Mouse (Mus musculus) forebrain, embryonic 10.5 days (tissue): ENCODE data around the gene Gpc6. TPM values are rescaled to one million over a fixed set of nuclear protein-coding genes. Genes with fewer than 3 reads are reported as not detected.

Experiments used
- DNase-seq: peaks from one replicate; pipeline ENCODE4 v3.0.0-alpha.2; 2017; ENCODE audit warnings: low spot score; ENCODE audit errors: extremely low spot score
- H3K27ac ChIP-seq: fragments of 300-500 bp; sonication (generic); 2 replicates; pipeline ENCODE4 v1.5.1; 2016; ENCODE audit warnings: mild to moderate bottlenecking
- H3K27me3 ChIP-seq: fragments of 300-500 bp; sonication (generic); 2 replicates; pipeline ENCODE4 v1.6.1; 2016; ENCODE audit warnings: mild to moderate bottlenecking; ENCODE audit not compliant: poor library complexity, severe bottlenecking
- H3K36me3 ChIP-seq: fragments of 300-500 bp; sonication (generic); replicated peaks from 2 replicates; pipeline ENCODE4 v1.6.1; 2016; ENCODE audit warnings: mild to moderate bottlenecking, moderate library complexity
- H3K4me1 ChIP-seq: fragments of 300-500 bp; sonication (generic); 2 replicates; pipeline ENCODE4 v1.6.1; 2016
- H3K4me3 ChIP-seq: fragments of 300-500 bp; sonication (generic); 2 replicates; pipeline ENCODE4 v1.5.1; 2016; ENCODE audit warnings: mild to moderate bottlenecking, moderate library complexity
- H3K9me3 ChIP-seq: fragments of 300-500 bp; sonication (generic); 2 replicates; pipeline ENCODE4 v1.6.1; 2016; ENCODE audit warnings: mild to moderate bottlenecking, moderate library complexity
- whole genome bisulfite sequencing: fragments of 180-500 bp; shearing (Covaris S2); methylation state at CpG from one replicate; pipeline ENCODE4 v1.1.7; 2016; 5-methylcytosine and 5-hydroxymethylcytosine counted together
- polyA plus RNA-seq: library from polyadenylated mRNA; unstranded; fragments of >200 nt; fragmentation: Nextera tagmentation; extraction: Ambion mirVana; gene quantifications from 2 replicates; pipeline ENCODE4 v1.2.1, GENCODE M21; 2016

Gpc6 gene
- polyA plus RNA-seq, 1 experiment from 2014 or later = 36.5 TPM

GRCm38 (mm10) chr14:117574216-117574615, 649.1 kb downstream of the Gpc6 start:
- no peaks in the 10 kb centered on the region for H3K4me1 ChIP-seq
- WGBS = 88% methylated on average over 6 of the region's 6 CpGs
- no peaks in the 10 kb centered on the region for H3K9me3 ChIP-seq
- H3K27me3 ChIP-seq = no peaks in the 10 kb centered on the region
- DNase-seq = no peak
- H3K27ac ChIP-seq = no peak overlapping the region
- no peaks in the 10 kb centered on the region for H3K36me3 ChIP-seq
- no peak overlapping the region for H3K4me3 ChIP-seq

- DNase-seq = no peak
- Histone ChIP-seq H3K36me3 (no peaks in the 10 kb centered on the region), H3K4me3 (no peak overlapping the region), H3K9me3 (no peaks in the 10 kb centered on the region), H3K4me1 (no peaks in the 10 kb centered on the region), H3K27ac (no peak overlapping the region), H3K27me3 (no peaks in the 10 kb centered on the region)
- 94% methylated on average over 6 of the region's 6 CpGs for WGBS
Measured at GRCm38 (mm10) chr14:117581740-117582139, 656.6 kb downstream of the Gpc6 start.

DNA sequence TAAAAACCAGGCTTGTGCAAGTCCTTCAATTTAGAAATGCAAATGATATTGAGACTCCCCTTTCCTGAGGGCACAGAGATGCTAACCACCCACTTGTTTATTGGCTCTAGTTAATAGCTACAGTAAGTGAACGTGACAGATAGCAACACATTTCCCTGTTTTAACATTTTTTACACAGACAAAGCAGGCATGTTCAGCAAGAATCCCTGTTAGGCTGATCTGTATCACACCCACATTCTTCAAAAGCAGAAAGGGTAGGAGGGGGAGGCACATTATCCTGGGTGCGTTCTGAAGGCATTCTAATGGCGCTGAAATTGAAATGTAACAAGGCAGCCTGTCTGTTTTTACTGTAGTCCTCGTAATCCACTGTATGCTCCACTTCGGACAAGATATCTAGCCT, 674.6 kb downstream of the Gpc6 start:
- WGBS = 90% methylated on average over 5 of the region's 5 CpGs

GRCm38 (mm10) chr14:117603837-117604236, 678.7 kb downstream of the Gpc6 start:
- DNase-seq = no peak
- no peak overlapping the region for H3K4me3 ChIP-seq
- peaks cover 4% of the 10 kb centered on the region; the same call in 1 of the 2 replicates for H3K4me1 ChIP-seq
- WGBS = 80% methylated on average over 1 of the region's 1 CpGs
- H3K9me3 ChIP-seq = no peaks in the 10 kb centered on the region
- H3K36me3 ChIP-seq = no peaks in the 10 kb centered on the region
- no peaks in the 10 kb centered on the region for H3K27me3 ChIP-seq
- H3K27ac ChIP-seq = no peak overlapping the region

More for the DNA sequence above, 674.6 kb downstream of the Gpc6 start:
- DNase-seq = no peak
- no peak overlapping the region for H3K4me3 ChIP-seq
- H3K27me3 ChIP-seq = no peaks in the 10 kb centered on the region
- no peaks in the 10 kb centered on the region for H3K36me3 ChIP-seq
- H3K27ac ChIP-seq = no peak overlapping the region
- peaks cover 4% of the 10 kb centered on the region; the same call in 1 of the 2 replicates for H3K4me1 ChIP-seq
- no peaks in the 10 kb centered on the region for H3K9me3 ChIP-seq

- no peaks in the 10 kb centered on the region for H3K36me3 ChIP-seq
- H3K4me3 ChIP-seq = no peak overlapping the region
- no peak for DNase-seq
- 88% methylated on average over 2 of the region's 2 CpGs for WGBS
- H3K27me3 ChIP-seq = no peaks in the 10 kb centered on the region
- no peak overlapping the region for H3K27ac ChIP-seq
- peaks cover 6% of the 10 kb centered on the region; the same call in 1 of the 2 replicates for H3K9me3 ChIP-seq
- H3K4me1 ChIP-seq = peaks cover 4% of the 10 kb centered on the region; the same call in 1 of the 2 replicates
Measured at GRCm38 (mm10) chr14:117605750-117606149, 680.6 kb downstream of the Gpc6 start.

- Histone ChIP-seq H3K36me3 (no peaks in the 10 kb centered on the region), H3K27ac (no peak overlapping the region), H3K9me3 (peaks cover 6% of the 10 kb centered on the region; the same call in 1 of the 2 replicates), H3K4me1 (no peaks in the 10 kb centered on the region), H3K27me3 (no peaks in the 10 kb centered on the region), H3K4me3 (no peak overlapping the region)
- whole genome bisulfite sequencing = 70% methylated on average over 3 of the region's 3 CpGs
- no peak for DNase-seq
Measured at GRCm38 (mm10) chr14:117611113-117611512, 686.0 kb downstream of the Gpc6 start.

DNA sequence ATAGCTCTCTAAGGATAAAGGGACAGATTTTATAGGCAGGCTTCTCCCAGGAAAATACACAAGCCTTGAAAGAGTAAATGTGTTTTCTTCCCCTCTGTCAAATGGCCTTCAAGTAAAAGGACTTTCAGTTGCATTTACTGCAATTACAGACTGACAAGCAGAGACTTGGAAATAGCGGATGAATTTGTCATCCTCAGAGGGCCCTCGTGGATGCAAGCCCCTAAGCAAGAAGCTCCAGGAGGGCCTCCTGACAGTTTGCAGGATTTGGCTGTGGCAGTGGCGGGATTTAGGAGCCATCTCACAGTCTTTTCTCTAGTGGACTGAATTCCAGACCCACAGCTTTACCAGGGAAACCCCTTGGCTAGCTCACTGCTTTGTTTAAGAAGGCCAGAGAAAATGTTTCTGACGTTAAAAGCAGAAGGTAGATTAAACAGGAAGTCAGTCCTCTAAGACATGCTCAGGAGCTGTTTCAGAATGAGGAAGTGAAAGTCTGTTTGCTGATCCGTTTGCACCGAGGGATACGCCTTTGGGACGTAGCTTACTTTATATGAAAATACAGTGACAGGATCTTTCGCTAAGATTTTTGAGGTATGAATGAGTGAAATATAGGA, 700.1 kb downstream of the Gpc6 start:
- no peak for DNase-seq
- H3K36me3 ChIP-seq = no peaks in the 10 kb centered on the region
- no peak overlapping the region for H3K4me3 ChIP-seq
- H3K4me1 ChIP-seq = no peaks in the 10 kb centered on the region
- no peaks in the 10 kb centered on the region for H3K27me3 ChIP-seq
- WGBS = 81% methylated on average over 9 of the region's 9 CpGs
- H3K27ac ChIP-seq = no peak overlapping the region
- H3K9me3 ChIP-seq = no peaks in the 10 kb centered on the region

- no peak for DNase-seq
- H3K4me1 ChIP-seq = no peaks in the 10 kb centered on the region
- 85% methylated on average over 14 of the region's 14 CpGs for WGBS
- H3K9me3 ChIP-seq = no peaks in the 10 kb centered on the region
- no peaks in the 10 kb centered on the region for H3K36me3 ChIP-seq
- no peak overlapping the region for H3K27ac ChIP-seq
- no peak overlapping the region for H3K4me3 ChIP-seq
- no peaks in the 10 kb centered on the region for H3K27me3 ChIP-seq
Measured at GRCm38 (mm10) chr14:117634238-117634940, 709.3 kb downstream of the Gpc6 start.

- no peaks in the 10 kb centered on the region for H3K9me3 ChIP-seq
- no peaks in the 10 kb centered on the region for H3K4me1 ChIP-seq
- H3K4me3 ChIP-seq = no peak overlapping the region
- no peaks in the 10 kb centered on the region for H3K36me3 ChIP-seq
- H3K27ac ChIP-seq = no peak overlapping the region
- no peaks in the 10 kb centered on the region for H3K27me3 ChIP-seq
- no peak for DNase-seq
- WGBS = 81% methylated on average over 2 of the region's 2 CpGs
Measured at GRCm38 (mm10) chr14:117641853-117642252, 716.7 kb downstream of the Gpc6 start.

DNA sequence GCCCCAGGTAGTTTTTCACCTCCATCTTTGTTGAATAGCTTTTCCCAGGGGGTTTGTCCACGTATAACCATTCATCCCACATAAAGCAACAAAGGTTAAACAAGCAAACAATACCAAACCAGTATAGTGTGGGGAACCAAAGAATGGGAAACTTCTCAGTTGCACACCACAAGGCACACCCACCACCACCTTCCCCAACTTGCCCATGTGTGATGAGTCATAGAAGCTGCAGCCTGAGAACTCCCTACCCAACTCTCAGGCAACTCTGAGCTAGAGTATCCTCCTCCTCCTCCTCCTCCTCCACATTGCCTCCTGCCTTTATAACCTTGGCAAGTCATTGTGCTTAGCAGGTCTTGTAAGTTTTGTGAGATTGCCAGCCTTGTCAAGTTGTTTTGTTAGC, 718.0 kb downstream of the Gpc6 start:
- WGBS = 88% methylated on average over 1 of the region's 1 CpGs
- H3K36me3 ChIP-seq = no peaks in the 10 kb centered on the region
- H3K4me3 ChIP-seq = no peak overlapping the region
- no peaks in the 10 kb centered on the region for H3K9me3 ChIP-seq
- H3K27ac ChIP-seq = no peak overlapping the region
- no peaks in the 10 kb centered on the region for H3K4me1 ChIP-seq
- no peaks in the 10 kb centered on the region for H3K27me3 ChIP-seq
- no peak for DNase-seq

DNA sequence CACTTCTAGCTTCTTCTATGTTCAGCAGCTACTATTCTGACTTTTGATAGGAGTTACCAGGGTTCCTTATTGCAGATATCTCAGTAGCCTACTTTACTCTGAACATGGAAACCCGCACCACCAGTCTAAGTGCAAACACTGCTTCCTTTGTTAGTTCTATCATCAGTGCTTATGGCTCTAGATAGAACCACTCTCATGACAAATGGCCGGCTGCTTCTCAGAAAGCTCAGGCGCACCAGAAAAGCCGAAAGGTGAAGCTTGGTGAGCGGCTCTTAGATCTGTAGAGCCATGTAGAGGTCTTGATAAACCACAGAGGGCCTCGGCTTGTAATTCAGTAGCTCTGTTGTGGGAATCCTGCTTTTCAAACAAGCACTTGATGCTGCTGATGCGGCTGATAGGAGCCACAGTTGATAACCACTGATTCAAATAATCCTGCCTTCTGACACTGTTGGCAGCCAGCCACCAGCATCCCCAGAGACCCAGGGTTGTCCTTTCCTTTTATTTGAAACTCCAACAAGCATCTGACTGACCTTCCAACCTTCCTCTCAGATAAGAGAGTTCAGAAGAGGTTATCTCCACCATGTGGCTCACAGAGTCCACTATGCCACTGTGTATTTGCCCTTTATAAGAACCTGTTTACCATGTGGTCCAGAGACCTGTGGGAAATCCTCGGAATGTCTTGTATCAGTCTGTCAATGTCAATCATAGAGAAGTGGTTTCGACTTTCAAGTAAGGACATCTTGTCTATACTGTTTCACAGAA, 723.3 kb downstream of the Gpc6 start:
- 87% methylated on average over 9 of the region's 9 CpGs for WGBS
- no peak for DNase-seq
- no peak overlapping the region for H3K27ac ChIP-seq

DNA sequence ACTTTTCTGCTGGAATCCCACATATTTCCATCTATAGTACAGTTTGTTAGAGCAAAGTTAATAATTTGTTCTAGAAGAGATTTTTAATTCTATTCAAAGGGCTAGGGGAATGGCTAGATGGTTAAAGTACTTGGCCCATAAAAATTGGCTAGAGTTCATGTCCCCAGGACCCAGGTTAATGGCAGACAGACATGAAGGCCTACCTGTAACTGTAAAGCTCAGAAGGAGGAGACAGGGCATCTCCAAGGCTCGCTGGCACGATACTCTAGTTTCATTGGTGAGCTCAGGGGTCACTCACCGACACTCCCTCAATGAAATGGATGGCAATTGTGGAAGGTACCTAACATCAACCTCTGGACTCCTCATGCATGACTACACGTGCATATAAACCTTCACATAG, 725.0 kb downstream of the Gpc6 start:
- no peaks in the 10 kb centered on the region for H3K9me3 ChIP-seq
- 94% methylated on average over 4 of the region's 4 CpGs for WGBS

More for the DNA sequence above, 723.3 kb downstream of the Gpc6 start:
- H3K36me3 ChIP-seq = no peaks in the 10 kb centered on the region
- H3K9me3 ChIP-seq = no peaks in the 10 kb centered on the region
- no peak overlapping the region for H3K4me3 ChIP-seq
- no peaks in the 10 kb centered on the region for H3K4me1 ChIP-seq
- no peaks in the 10 kb centered on the region for H3K27me3 ChIP-seq

DNA sequence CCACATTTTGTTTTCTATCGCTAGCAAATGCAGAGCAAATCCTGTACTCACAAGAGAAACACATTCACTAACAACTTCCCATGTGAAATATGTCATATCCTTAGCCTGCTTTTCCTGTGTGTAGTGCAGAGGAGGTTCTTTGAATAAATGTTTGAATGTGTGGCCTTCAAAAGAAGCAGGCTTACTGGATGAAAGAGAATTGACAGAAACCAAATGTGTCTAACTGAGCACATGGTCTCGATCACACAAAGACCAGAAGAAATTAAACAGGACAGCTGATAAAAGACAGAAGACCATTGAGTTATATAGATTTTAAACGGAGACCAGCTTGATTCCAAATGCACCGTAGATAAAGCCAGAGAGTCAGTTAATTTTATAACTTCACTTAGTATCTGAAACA, 726.2 kb downstream of the Gpc6 start:
- no peaks in the 10 kb centered on the region for H3K27me3 ChIP-seq
- no peak overlapping the region for H3K27ac ChIP-seq
- no peaks in the 10 kb centered on the region for H3K4me1 ChIP-seq
- H3K9me3 ChIP-seq = no peaks in the 10 kb centered on the region
- WGBS = 93% methylated on average over 4 of the region's 4 CpGs
- H3K36me3 ChIP-seq = no peaks in the 10 kb centered on the region
- no peak overlapping the region for H3K4me3 ChIP-seq
- no peak for DNase-seq

More for the DNA sequence above, 725.0 kb downstream of the Gpc6 start:
- Histone ChIP-seq H3K4me1 (no peaks in the 10 kb centered on the region), H3K27me3 (no peaks in the 10 kb centered on the region), H3K27ac (no peak overlapping the region), H3K36me3 (no peaks in the 10 kb centered on the region), H3K4me3 (no peak overlapping the region)
- no peak for DNase-seq
